Mouse (Mus musculus): ENCODE results near the gene Trim27. TPM values are rescaled to one million over a fixed set of nuclear protein-coding genes. Genes with fewer than 3 reads are reported as not detected.
A peak's percentile ranks its signal among the peaks of the same experiment; 100 is the strongest.

Gene Trim27
- polyA plus RNA-seq, 1 experiment, result 8.7 TPM

GRCm38 (mm10) chr13:21161591-21161990 lies 17.7 kb upstream of the Trim27 start:
- Histone ChIP-seq H3K4me3 (replicated peaks) (peak overlapping the region; percentile 75), H3K9me3 (ENCODE audit: control insufficient read depth, low read length) (no peaks in the 10 kb centered on the region), H3K36me3 (ENCODE audit: control insufficient read depth) (no peaks in the 10 kb centered on the region), H3K27me3 (ENCODE audit: control insufficient read depth) (peaks cover 68% of the 10 kb centered on the region), H3K4me1 (ENCODE audit: control insufficient read depth) (peaks cover 40% of the 10 kb centered on the region)
- TF ChIP-seq GATA1 (IDR thresholded peaks at IDR 0.05; ENCODE audit: low read length), result no peak
- TF ChIP-seq TAL1 (IDR thresholded peaks at IDR 0.05; ENCODE audit: low read length), result no peak

- Histone ChIP-seq H3K27me3 (ENCODE audit: control insufficient read depth) (peaks cover 65% of the 10 kb centered on the region), H3K4me3 (replicated peaks) (no peak overlapping the region), H3K4me1 (ENCODE audit: control insufficient read depth) (peaks cover 50% of the 10 kb centered on the region), H3K36me3 (ENCODE audit: control insufficient read depth) (no peaks in the 10 kb centered on the region), H3K9me3 (ENCODE audit: control insufficient read depth, low read length) (no peaks in the 10 kb centered on the region)
- TF ChIP-seq TAL1 (IDR thresholded peaks at IDR 0.05; ENCODE audit: low read length) (no peak), GATA1 (IDR thresholded peaks at IDR 0.05; ENCODE audit: low read length) (no peak)
These were observed 16.7 kb upstream of the Trim27 start for GRCm38 (mm10) chr13:21162591-21162990.

- Histone ChIP-seq H3K4me3 (replicated peaks) (peak overlapping the region; percentile 80), H3K9me3 (ENCODE audit: control insufficient read depth, low read length) (no peaks in the 10 kb centered on the region), H3K27me3 (ENCODE audit: control insufficient read depth) (peaks cover 35% of the 10 kb centered on the region), H3K4me1 (ENCODE audit: control insufficient read depth) (peaks cover 55% of the 10 kb centered on the region), H3K36me3 (ENCODE audit: control insufficient read depth) (no peaks in the 10 kb centered on the region)
- TF ChIP-seq TAL1 (IDR thresholded peaks at IDR 0.05; ENCODE audit: low read length) (no peak), GATA1 (IDR thresholded peaks at IDR 0.05; ENCODE audit: low read length) (no peak)
These were observed 12.0 kb upstream of the Trim27 start for GRCm38 (mm10) chr13:21166936-21167909.

GRCm38 (mm10) chr13:21167910-21168300 lies 11.3 kb upstream of the Trim27 start:
- Histone ChIP-seq H3K9me3 (ENCODE audit: control insufficient read depth, low read length) (no peaks in the 10 kb centered on the region), H3K4me3 (replicated peaks) (peak overlapping the region; percentile 80)

GRCm38 (mm10) chr13:21168371-21169011 lies 10.8 kb upstream of the Trim27 start:
- Histone ChIP-seq H3K4me3 (replicated peaks) (peak overlapping the region; percentile 80), H3K9me3 (ENCODE audit: control insufficient read depth, low read length) (no peaks in the 10 kb centered on the region), H3K27me3 (ENCODE audit: control insufficient read depth) (peaks cover 31% of the 10 kb centered on the region), H3K36me3 (ENCODE audit: control insufficient read depth) (no peaks in the 10 kb centered on the region), H3K4me1 (ENCODE audit: control insufficient read depth) (peaks cover 64% of the 10 kb centered on the region)
- TF ChIP-seq GATA1 (IDR thresholded peaks at IDR 0.05; ENCODE audit: low read length) (no peak), TAL1 (IDR thresholded peaks at IDR 0.05; ENCODE audit: low read length) (no peak)

More at GRCm38 (mm10) chr13:21167910-21168300, 11.3 kb upstream of the Trim27 start:
- peaks cover 58% of the 10 kb centered on the region for H3K4me1 ChIP-seq (ENCODE audit: control insufficient read depth)
- H3K36me3 ChIP-seq (ENCODE audit: control insufficient read depth), result no peaks in the 10 kb centered on the region
- H3K27me3 ChIP-seq (ENCODE audit: control insufficient read depth), result peaks cover 33% of the 10 kb centered on the region
- TF ChIP-seq TAL1 (IDR thresholded peaks at IDR 0.05; ENCODE audit: low read length) (no peak), GATA1 (IDR thresholded peaks at IDR 0.05; ENCODE audit: low read length) (no peak)

- H3K9me3 ChIP-seq (ENCODE audit: control insufficient read depth, low read length), result no peaks in the 10 kb centered on the region
- no peak for TF ChIP-seq GATA1 (IDR thresholded peaks at IDR 0.05; ENCODE audit: low read length)
- TF ChIP-seq TAL1 (IDR thresholded peaks at IDR 0.05; ENCODE audit: low read length), result no peak
- H3K36me3 ChIP-seq (ENCODE audit: control insufficient read depth), result no peaks in the 10 kb centered on the region
- peaks cover 24% of the 10 kb centered on the region for H3K27me3 ChIP-seq (ENCODE audit: control insufficient read depth)
- peak overlapping the region; percentile 80 for H3K4me3 ChIP-seq (replicated peaks)
- peaks cover 65% of the 10 kb centered on the region for H3K4me1 ChIP-seq (ENCODE audit: control insufficient read depth)
These were observed 10.1 kb upstream of the Trim27 start for GRCm38 (mm10) chr13:21169121-21169656.

- H3K4me1 ChIP-seq (ENCODE audit: control insufficient read depth), result peaks cover 62% of the 10 kb centered on the region
- peak overlapping the region; percentile 80 for H3K4me3 ChIP-seq (replicated peaks)
- no peak for TF ChIP-seq TAL1 (IDR thresholded peaks at IDR 0.05; ENCODE audit: low read length)
- TF ChIP-seq GATA1 (IDR thresholded peaks at IDR 0.05; ENCODE audit: low read length), result no peak
- H3K36me3 ChIP-seq (ENCODE audit: control insufficient read depth), result no peaks in the 10 kb centered on the region
- no peaks in the 10 kb centered on the region for H3K9me3 ChIP-seq (ENCODE audit: control insufficient read depth, low read length)
- peaks cover 20% of the 10 kb centered on the region for H3K27me3 ChIP-seq (ENCODE audit: control insufficient read depth)
These were observed 9.4 kb upstream of the Trim27 start for GRCm38 (mm10) chr13:21169657-21170430.

GRCm38 (mm10) chr13:21170431-21171155 lies 8.7 kb upstream of the Trim27 start:
- Histone ChIP-seq H3K36me3 (ENCODE audit: control insufficient read depth) (no peaks in the 10 kb centered on the region), H3K4me3 (replicated peaks) (peak overlapping the region; percentile 80), H3K4me1 (ENCODE audit: control insufficient read depth) (peaks cover 62% of the 10 kb centered on the region), H3K9me3 (ENCODE audit: control insufficient read depth, low read length) (no peaks in the 10 kb centered on the region), H3K27me3 (ENCODE audit: control insufficient read depth) (peaks cover 14% of the 10 kb centered on the region)
- no peak for TF ChIP-seq GATA1 (IDR thresholded peaks at IDR 0.05; ENCODE audit: low read length)
- no peak for TF ChIP-seq TAL1 (IDR thresholded peaks at IDR 0.05; ENCODE audit: low read length)

Data from erythroblast, embryonic 14.5 days (primary cell).